Mouse (Mus musculus): Measurements from ENCODE around the gene Chpt1.

DNA sequence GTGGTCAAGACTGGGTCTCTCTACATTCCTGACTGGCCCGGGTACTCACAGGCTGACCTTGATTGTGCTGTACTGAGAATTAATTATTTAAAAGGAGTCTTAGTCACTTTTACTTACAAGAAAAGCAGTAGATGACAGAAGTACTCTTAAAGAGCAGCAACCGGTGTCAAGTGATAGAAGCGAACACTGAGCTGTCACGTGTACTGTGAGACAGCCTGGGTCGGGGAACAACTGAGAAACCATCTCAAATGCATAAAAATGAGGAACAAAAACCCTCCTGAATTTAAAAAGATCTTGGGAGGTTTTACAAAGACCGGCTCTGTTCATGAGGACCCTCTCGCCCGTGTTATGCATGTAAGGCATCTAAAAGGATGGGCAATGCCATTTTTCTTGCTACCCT is 11.2 kb downstream of the Chpt1 start:
- TF ChIP-seq CTCF (IDR thresholded peaks at IDR 0.05; ENCODE audit: control insufficient read depth, insufficient read depth, insufficient read length) (no peak), MYOG (IDR thresholded peaks at IDR 0.05; ENCODE audit: control insufficient read depth, extremely low read depth, insufficient read length) (no peak), MAX (IDR thresholded peaks at IDR 0.05) (no peak), USF1 (IDR thresholded peaks at IDR 0.05; ENCODE audit: low read depth) (no peak)

Data from C2C12 (cell line).